In genomic region chr10:76973797-76974436, GRCm38 (mm10) we compare ENCODE assay signal across 15 mouse cellular contexts. TPM values are rescaled to one million over a fixed set of nuclear protein-coding genes. Genes with fewer than 3 reads are reported as not detected.
DNase-seq lines count a peak whose midpoint lies in the region; ATAC-seq and TF ChIP-seq lines count a peak whose summit lies in the region.
"Had no signal": no experiment of that assay in that cellular context is flagged by ENCODE, and none has a peak within 500 bp of the region (broad histone marks: within the 10 kb centered on the region; RNA-seq: fewer than 3 reads in every experiment).

No protein-coding gene starts in this region.

- H3K79me2 ChIP-seq in myocyte (ENCODE audit: control insufficient read depth, insufficient read depth), result no peaks in the 10 kb centered on the region

- no peak overlapping the region for H3K27ac ChIP-seq in forebrain, embryonic 12.5 days
- no peak overlapping the region for H3K27ac ChIP-seq in forebrain, embryonic 15.5 days (replicated peaks)
- 0 out of 2 replicates have a peak overlapping the region, but pooled peaks have one; percentile 42 for H3K27ac ChIP-seq in limb, embryonic 10.5 days
- H3K27ac ChIP-seq: limb, embryonic 13.5 days; macrophage had no signal

- TF ChIP-seq CTCF in brain, embryonic 14.5 days (IDR thresholded peaks at IDR 0.05; ENCODE audit: borderline replicate concordance, extremely low read depth, insufficient read depth, insufficient read length), result no peak

- DNase-seq in brain, embryonic 14.5 days (ENCODE audit: low read depth), result peak; percentile 29
- peak; percentile 30 for DNase-seq in limb, embryonic 10.5 days (ENCODE audit: low spot score)
- no peak for DNase-seq in cerebellum, adult 9-10 months
- no peak for DNase-seq in spleen, adult 12 weeks (ENCODE audit: low spot score)
- no peak for DNase-seq in frontal cortex, postnatal 25 days (ENCODE audit: low spot score in 2 of 2)
- DNase-seq: adrenal gland, adult 2 months; cerebellum, adult 9-11 months; heart, adult 18-20 months; kidney, postnatal 14 days; thymus, postnatal 14 days had no signal

- no peak for TF ChIP-seq POLR2A in brain, embryonic 14.5 days (IDR thresholded peaks at IDR 0.05; ENCODE audit: borderline replicate concordance, extremely low read depth, insufficient read depth, insufficient read length, poor library complexity, severe bottlenecking)
- TF ChIP-seq POLR2A in myocyte (IDR thresholded peaks at IDR 0.05; ENCODE audit: insufficient read length, low read depth), result no peak

- WGBS in forebrain, embryonic 12.5 days, result 31% methylated on average over 15 of the region's 15 CpGs
- WGBS in forebrain, embryonic 15.5 days, result 29% methylated on average over 15 of the region's 15 CpGs
- WGBS in limb, embryonic 10.5 days, result 31% methylated on average over 15 of the region's 15 CpGs

- no peak overlapping the region for H3K9ac ChIP-seq in forebrain, embryonic 12.5 days
- H3K9ac ChIP-seq in forebrain, embryonic 15.5 days (replicated peaks), result no peak overlapping the region
- H3K9ac ChIP-seq: limb, embryonic 13.5 days had no signal

- H3K9me3 ChIP-seq in forebrain, embryonic 12.5 days, result no peaks in the 10 kb centered on the region
- no peaks in the 10 kb centered on the region for H3K9me3 ChIP-seq in forebrain, embryonic 15.5 days
- H3K9me3 ChIP-seq in limb, embryonic 10.5 days (replicated peaks), result no peaks in the 10 kb centered on the region
- H3K9me3 ChIP-seq: limb, embryonic 13.5 days had no signal

- no peaks in the 10 kb centered on the region for H3K27me3 ChIP-seq in forebrain, embryonic 12.5 days
- H3K27me3 ChIP-seq in forebrain, embryonic 15.5 days, result no peaks in the 10 kb centered on the region
- H3K27me3 ChIP-seq in limb, embryonic 10.5 days (ENCODE audit: low read depth, poor library complexity, severe bottlenecking), result no peaks in the 10 kb centered on the region
- no peaks in the 10 kb centered on the region for H3K27me3 ChIP-seq in myocyte (ENCODE audit: control insufficient read depth, insufficient read depth, insufficient read length)
- H3K27me3 ChIP-seq: limb, embryonic 13.5 days had no signal

- no peaks in the 10 kb centered on the region for H3K36me3 ChIP-seq in forebrain, embryonic 12.5 days (replicated peaks)
- no peaks in the 10 kb centered on the region for H3K36me3 ChIP-seq in forebrain, embryonic 15.5 days
- H3K36me3 ChIP-seq in limb, embryonic 10.5 days, result no peaks in the 10 kb centered on the region
- H3K36me3 ChIP-seq in myocyte (ENCODE audit: control insufficient read depth, insufficient read depth), result no peaks in the 10 kb centered on the region
- H3K36me3 ChIP-seq: limb, embryonic 13.5 days had no signal

- ATAC-seq in forebrain, embryonic 12.5 days (ENCODE audit: low FRiP score), result no peak
- ATAC-seq in forebrain, embryonic 15.5 days (replicated peaks), result no peak

- H3ac ChIP-seq in myocyte (ENCODE audit: control insufficient read depth, insufficient read length), result no peak overlapping the region

- peak overlapping the region; percentile 15; the same call in 1 of the 2 replicates for H3K4me2 ChIP-seq in forebrain, embryonic 12.5 days
- H3K4me2 ChIP-seq in forebrain, embryonic 15.5 days (replicated peaks), result no peak overlapping the region
- H3K4me2 ChIP-seq in myocyte (ENCODE audit: low read depth), result peak overlapping the region; percentile 39
- H3K4me2 ChIP-seq: limb, embryonic 13.5 days had no signal

- H3K4me3 ChIP-seq in forebrain, embryonic 12.5 days (replicated peaks), result no peak overlapping the region
- no peak overlapping the region for H3K4me3 ChIP-seq in forebrain, embryonic 15.5 days
- no peak overlapping the region for H3K4me3 ChIP-seq in limb, embryonic 10.5 days
- H3K4me3 ChIP-seq in myocyte, result no peak overlapping the region
- H3K4me3 ChIP-seq: limb, embryonic 13.5 days had no signal

- peaks cover 10% of the 10 kb centered on the region for H3K4me1 ChIP-seq in forebrain, embryonic 12.5 days
- H3K4me1 ChIP-seq in forebrain, embryonic 15.5 days, result 0 out of 2 replicates have a peak, but pooled peaks cover 4% of the 10 kb centered on the region
- H3K4me1 ChIP-seq in limb, embryonic 10.5 days, result peaks cover 39% of the 10 kb centered on the region

TF ChIP-seq in myocyte, 11 proteins besides CTCF, POLR2A, EP300 and RAD21:
- TF ChIP-seq TCF12 (IDR thresholded peaks at IDR 0.05; ENCODE audit: insufficient read depth, poor library complexity, severe bottlenecking) (no peak), MYOD1 (IDR thresholded peaks at IDR 0.05; ENCODE audit: control insufficient read depth in 1 of 3, insufficient read length in 2 of 3, low read depth in 2 of 3) (no peak), SRF (IDR thresholded peaks at IDR 0.05; ENCODE audit: control insufficient read depth, insufficient read length, low read depth) (no peak), MYOG (IDR thresholded peaks at IDR 0.05; ENCODE audit: control insufficient read depth in 1 of 3, insufficient read depth in 1 of 3, insufficient read length in 2 of 3, low read depth in 2 of 3) (no peak)

RNA-seq across cellular contexts. Expression of gene Pcbp3, which starts 12.2 kb away (rescaled TPM):
- polyA plus RNA-seq in forebrain, embryonic 12.5 days (2016; fragmentation: Nextera tagmentation; extraction: Ambion mirVana), result 51.1 and 60.4 TPM in 2 replicates
- polyA plus RNA-seq in forebrain, embryonic 15.5 days (2015; fragmentation: Nextera tagmentation; extraction: Ambion mirVana), result 56.3 and 59.4 TPM in 2 replicates
- polyA plus RNA-seq in brain, embryonic 14.5 days (2012; rRNA removed), result 24.4 and 39.0 TPM in 2 replicates
- polyA plus RNA-seq in limb, embryonic 10.5 days (2016; fragmentation: Nextera tagmentation; extraction: Ambion mirVana), result 44.9 and 47.3 TPM in 2 replicates
- polyA plus RNA-seq in myocyte (2012; fragmentation: generic; extraction: Trizol), result 10.0 TPM

RNA-seq across cellular contexts. Expression of gene Slc19a1, which starts 58.1 kb away (rescaled TPM):
- polyA plus RNA-seq in forebrain, embryonic 12.5 days (2016; fragmentation: Nextera tagmentation; extraction: Ambion mirVana), result 30.3 and 34.3 TPM in 2 replicates
- polyA plus RNA-seq in forebrain, embryonic 15.5 days (2015; fragmentation: Nextera tagmentation; extraction: Ambion mirVana), result 35.4 and 37.9 TPM in 2 replicates
- polyA plus RNA-seq in brain, embryonic 14.5 days (2012; rRNA removed), result 67.3 and 79.2 TPM in 2 replicates
- polyA plus RNA-seq in limb, embryonic 10.5 days (2016; fragmentation: Nextera tagmentation; extraction: Ambion mirVana), result 42.4 and 47.2 TPM in 2 replicates
- 23.0 TPM for polyA plus RNA-seq in myocyte (2012; fragmentation: generic; extraction: Trizol)

Comparison
In these comparisons a context has a peak if more than half of its experiments do, and no peak if none do; other contexts are left out.
1. DNase-seq: peak in brain, embryonic 14.5 days (single experiment) and limb, embryonic 10.5 days (single experiment); none in cerebellum, adult 9-10 months (single experiment), spleen, adult 12 weeks (single experiment) and frontal cortex, postnatal 25 days (0 of 2).